Mouse (Mus musculus) heart, adult 9 months (tissue): ENCODE measurements around the gene Uprt.

Experiments used
- DNase-seq, 2 experiments: peaks; one replicate each; pipeline ENCODE4 v3.0.0; 2022; ENCODE audit warnings: low spot score in 2 of 2

Uprt gene

DNA sequence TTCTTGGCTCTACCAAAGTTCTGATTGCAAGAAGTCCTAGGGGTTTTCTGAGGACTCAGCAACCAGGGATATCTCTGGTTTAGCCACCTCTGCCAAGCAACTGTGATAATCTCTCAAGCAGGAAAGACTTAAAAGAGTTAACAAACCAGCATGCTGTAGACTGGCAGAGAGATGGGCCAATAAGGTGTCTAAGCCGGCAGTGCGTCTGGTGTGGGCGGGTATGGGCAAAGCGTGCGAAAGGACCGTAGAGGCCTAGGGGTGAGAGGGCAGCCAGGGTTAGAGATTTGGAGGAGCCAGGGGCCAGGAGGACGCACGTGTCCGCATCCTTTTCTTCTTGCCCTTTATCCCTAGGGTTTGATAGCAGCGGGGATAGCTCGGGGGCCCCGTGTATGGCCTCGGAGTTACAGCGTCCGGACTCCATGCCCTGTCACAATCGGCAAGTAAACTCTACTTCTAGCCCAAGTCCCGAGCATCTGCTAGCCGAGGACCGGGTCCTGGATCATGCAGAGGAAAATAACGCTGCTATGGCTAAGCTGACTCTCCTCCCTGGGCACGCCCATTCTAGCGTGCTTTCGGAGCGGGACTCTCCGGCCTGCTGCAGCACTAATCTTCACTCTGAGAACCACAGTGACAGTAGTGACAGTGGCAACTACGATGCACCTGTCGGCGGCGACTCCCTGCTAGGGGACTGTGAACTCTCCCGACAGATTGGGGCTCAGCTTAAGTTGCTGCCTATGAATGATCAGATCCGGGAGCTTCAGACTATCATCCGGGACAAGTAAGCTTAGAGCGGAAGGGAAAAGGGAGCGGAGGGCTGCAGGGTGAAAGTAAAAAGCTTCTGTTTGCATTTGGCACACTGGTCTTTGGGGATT lies at the start of gene Uprt:
TSS of gene Uprt (plus strand) at position 247 of the 872 bp plus-strand sequence.
- peak; percentile 83 for DNase-seq

DNA sequence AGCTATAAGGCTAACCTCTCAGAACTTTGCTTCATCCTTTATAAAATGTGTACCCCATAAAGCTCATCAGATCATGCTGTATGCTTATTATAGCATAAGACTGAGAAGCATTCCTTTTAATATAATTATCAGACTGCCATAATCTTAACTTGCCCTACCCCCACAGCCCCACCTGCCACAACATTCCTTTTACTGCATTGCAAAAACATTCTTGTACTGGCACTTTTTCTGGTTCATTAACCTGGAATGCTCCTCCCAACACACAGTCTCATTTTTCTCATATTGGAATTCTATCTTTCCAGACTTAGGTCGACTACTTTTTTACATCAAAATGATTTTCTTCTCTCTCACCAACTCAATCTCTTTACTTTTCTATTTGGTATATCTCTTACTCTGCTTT lies 49.2 kb upstream of the Uprt start:
- DNase-seq = no peak

DNA sequence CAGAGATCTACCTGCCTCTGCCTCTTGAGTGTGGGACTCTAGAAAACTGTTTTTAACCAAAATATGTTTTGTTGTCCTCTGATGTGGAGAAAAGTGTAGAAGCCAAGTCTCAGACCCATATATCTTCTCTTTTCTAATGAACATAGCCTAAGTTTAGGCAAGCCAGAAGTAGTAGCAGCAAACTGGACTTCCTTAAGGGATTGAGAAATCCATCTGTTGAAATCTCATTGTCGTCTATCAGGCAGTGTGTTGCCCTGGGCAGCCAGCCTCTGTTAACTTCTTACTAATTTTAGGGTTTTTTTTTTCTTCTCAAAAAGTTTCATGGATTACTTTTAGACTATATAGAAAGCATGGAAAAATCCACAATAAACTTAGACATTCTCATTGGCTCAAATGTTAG lies 30.2 kb upstream of the Uprt start:
- no peak for DNase-seq

DNA sequence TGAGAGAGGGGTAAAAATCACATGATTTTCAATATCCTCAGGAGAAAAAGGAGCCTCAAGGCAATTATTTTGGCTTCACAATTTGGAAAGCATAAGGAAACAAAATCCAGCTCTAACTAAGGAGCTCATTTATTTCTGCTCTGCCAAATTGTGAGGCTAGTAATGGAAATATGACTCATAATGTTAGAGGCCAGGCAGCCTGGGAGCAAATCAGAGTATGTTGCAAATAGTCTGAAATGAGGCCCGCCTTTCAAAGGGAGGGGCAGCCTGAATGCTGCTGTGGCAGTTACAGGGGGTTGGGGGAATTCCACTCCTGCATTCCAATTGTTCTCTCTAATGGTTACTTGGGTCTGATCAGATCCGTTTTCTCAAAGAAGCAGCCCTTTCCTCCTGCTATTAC lies 20.9 kb upstream of the Uprt start:
- peak; percentile 40 to 48 for DNase-seq

DNA sequence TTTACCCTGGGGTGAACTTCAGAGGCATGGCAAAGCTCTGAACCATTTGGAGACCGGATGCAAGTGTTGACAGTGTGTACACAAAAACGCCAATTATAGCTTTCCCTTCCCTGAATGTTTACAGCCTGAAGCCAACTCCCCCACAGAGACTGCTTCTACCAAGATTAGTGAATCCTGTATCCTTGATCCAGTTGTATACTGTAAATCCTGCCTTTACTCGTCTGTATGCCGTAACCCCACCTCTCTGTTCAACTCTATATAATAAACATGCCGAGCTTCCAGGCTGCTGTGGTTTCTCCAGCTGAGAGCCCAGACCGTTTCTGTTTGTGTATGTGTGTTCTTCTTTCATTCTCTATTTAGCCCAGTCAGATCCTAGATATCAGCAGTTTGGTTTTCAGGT lies 18.2 kb upstream of the Uprt start:
- no peak for DNase-seq

DNA sequence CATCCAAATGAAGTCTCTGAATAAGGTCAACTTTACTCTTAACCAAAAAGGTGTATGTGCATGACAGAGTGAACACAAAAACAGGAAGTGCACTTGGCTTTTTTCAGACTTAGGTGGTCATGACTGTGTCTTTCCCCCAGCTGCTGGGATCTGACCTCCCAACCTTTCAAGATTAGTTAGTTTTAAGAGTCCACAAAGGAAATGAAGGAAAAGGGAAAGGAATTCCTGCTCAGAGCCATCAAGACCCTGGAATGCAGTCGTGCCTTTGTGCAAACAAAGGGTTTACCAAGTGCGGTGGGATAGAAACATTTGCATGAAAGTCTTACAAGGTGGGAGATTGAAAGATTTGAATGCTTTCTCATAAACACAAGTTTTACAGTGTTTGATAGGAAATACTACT lies 4.6 kb upstream of the Uprt start:
- no peak for DNase-seq

DNA sequence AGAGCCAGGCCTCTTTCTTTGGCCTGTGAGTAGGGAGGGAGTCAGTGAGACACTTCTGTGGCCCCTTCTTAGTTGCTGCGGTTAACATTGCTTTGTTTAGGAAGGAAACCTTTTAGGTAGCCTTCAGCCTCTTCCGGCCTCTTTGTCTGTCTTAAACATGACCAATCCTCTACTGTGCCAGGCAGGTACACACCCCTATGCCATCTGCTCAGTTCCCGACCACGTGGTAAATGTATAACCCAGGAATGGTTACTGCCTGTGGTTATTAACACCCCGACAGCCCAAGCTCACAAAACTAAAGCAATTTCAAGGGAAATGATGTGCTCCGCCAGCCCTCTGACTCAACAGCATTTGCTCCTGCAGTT lies 808 bp downstream of the Uprt start:
- no peak for DNase-seq

DNA sequence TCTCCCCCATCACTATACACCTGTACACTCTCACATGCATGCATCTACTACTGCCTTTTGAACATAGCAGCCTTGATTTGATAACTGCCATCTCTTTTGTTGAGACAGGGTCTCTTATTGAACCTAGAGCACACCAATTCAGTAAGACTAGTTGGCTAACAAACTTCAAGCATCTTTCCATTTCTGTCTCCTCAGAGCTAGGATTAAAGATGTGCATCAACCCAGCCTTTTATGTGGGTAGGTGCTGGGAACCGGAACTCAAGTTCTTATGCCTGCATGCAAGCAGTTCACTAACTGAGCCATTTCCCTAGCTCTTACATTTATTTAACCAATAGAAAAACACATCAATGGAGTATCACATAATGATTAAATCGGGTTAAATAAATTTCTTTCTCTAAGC lies 3.0 kb downstream of the Uprt start:
- DNase-seq = no peak

DNA sequence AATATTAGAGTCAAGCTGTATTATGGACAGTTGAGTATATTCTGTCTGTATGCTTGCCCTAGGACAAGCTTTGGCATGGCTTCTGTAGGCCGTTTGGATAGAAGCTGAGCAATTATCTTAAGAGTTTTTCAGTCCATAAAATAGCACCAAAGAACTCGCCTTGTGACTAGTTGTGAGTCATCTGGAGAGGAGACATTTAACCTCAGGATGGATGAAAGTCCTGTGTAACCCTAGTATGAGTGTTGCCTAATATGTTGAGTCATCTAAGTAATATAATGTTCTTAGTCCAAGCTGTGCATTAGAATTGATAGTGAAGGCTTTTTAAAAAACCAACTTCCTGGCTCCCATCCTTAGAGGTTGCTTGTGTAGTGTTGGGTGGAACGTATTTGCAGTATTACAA lies 5.4 kb downstream of the Uprt start:
- no peak for DNase-seq

DNA sequence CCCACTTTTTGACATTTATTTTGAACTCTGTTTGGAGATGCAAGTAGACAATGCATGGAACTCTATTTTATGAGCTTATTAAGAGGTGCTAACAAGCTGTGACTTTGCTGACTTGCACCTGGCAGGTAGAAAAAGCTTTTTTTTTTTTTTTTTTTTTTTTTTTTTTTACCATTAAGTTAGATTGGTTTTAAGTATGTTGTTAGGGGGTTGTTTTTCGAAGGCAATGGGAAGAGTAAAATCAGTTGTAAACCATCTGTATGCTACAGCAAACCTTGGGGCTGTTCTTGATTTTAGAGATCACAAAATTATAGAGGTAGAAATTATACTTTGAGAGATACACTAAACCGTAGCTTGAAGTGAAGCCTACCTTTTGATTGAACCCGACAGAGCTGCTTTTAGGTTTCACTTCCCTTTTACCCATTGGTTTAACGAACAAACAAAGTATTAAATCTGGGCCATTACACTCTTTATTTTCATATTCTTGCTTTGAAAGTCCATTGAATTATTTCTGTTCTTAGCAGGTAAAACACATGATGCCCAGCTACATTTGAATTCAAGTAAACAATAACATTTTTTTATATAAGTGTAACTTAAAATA lies 6.4 kb downstream of the Uprt start:
- DNase-seq = no peak

DNA sequence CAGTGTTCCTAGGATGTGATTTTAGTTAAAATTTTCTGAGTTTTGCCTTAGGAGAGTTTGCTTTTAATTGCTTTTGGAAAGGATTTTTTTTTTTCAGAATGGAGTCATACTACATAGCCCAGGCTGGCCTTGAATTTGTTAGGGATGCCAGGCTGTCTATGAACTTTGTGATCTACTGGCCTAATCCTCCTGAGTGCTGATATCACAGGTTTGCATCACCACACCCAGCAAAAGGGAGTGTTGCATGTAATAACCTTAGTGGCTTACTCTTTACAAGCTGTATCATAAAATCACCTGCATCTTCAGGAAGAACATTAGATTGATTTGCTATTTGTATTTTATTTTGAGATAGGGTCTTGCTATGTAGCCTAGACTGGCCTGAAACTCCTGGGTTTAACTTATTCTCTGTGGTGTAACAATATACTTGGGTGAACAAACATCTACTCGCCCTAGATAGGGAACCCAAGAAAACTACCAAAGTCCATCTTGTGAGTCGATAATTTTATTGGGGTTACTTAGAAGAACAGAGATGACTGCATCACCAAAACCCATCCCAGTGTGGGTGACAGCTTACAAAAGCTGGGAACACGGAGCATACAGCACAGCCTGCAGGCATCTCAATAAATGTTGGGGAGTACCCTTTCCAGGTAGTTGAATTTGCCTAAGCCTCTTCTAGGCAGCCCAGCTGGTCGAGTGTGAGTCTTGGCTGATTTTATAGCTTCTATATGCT lies 7.2 kb downstream of the Uprt start:
- DNase-seq = no peak

DNA sequence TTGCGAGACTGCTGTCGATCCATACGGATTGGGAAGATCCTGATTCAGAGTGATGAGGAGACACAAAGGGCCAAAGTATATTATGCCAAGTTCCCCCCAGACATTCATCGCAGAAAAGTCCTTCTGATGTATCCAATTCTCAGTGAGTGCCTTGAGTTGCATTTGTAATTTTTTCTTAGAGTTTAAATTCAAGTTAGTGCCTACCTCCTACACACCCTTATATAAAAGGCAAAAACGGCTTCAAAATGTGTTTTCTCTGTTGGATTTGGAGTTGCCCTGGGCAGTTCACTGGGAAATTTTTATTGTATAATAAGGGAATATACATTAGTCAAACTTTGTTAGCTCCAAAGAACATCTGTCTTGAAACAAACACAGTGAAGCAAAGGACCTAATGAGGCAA lies 19.1 kb downstream of the Uprt start:
- no peak for DNase-seq

DNA sequence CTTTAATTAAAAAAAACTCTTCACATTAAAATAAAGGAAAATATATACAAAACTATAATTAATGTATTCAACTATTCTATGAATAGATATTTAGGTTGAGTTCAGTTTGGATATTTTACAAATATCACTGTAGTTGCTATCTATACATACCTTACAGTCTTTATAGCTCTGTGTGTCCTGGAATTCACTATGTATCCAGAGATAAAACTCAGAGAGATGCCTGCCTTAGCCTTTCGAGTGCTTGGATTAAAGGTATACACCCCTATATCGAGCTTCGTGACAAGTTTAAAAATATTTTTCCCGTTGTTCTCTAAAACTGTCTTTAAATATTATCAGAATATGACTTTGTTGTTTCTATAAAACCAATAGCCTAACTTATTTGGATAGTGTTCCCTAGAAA lies 60.0 kb downstream of the Uprt start:
- DNase-seq = no peak

DNA sequence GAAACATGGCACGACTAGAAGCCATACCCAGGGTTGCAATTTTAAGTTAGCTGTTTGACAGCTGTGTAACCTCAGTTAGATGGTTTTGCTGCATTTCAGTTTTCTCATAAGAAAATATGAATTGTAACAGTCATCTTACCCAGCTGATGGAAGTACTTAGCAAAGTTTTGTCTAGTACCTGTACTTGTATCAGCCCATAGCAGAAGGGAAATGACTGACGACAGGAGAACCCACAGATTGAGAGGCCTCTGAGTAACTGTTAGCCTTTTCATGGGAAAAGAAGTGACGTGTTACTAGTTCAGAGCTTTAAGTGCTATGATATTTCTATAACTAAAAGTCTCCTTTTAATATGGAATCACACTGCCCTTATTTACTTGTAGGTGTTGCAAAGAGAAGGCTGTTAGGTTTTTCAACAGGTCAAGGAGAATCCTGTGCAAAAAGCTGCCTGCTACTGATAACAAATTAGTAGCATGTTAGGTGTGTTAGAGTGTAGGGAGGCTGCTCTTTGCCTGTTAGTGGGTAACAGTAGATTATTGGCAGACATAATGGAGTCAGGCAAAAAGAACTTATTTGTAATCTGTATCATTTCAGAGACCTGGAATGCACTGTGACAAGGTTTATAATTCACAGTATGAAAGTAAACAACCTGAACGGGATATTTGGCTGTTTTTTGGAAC lies 61.4 kb downstream of the Uprt start:
- DNase-seq = no peak

DNA sequence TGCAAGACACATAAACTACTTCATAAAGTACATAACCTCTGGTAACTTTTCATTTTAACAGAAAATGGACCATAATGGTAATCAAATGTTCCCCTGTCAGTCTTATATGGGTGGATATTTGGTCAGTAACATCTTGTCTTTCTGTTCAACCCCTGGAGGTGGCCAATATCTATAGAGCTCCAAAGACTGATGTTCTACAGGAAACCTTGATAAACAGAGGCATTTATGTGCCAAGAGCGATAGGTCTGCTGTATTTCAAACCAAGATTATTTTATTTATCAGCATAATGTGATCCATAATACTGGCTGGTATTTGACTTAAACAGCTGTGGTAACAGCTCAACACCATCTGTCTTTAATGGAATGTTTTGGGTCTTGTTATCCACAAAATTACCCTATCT lies 62.7 kb downstream of the Uprt start:
- DNase-seq = no peak
